Mouse (Mus musculus) 3T3-L1 (cell line): Measurements from ENCODE around the gene Phf19.

Experiments used
- DNase-seq: peaks from one replicate; pipeline ENCODE4 v3.0.0-alpha.2; 2015; ENCODE audit warnings: low read depth, low spot score

Phf19 gene

GRCm38 (mm10) chr2:34938269-34939208, 24.7 kb upstream of the Phf19 start:
- peak; percentile 77 for DNase-seq

- no peak for DNase-seq
Observed at GRCm38 (mm10) chr2:34937460-34937859, 23.6 kb upstream of the Phf19 start.

GRCm38 (mm10) chr2:34927320-34927719, 13.5 kb upstream of the Phf19 start:
- no peak for DNase-seq

- no peak for DNase-seq
Observed at GRCm38 (mm10) chr2:34922729-34923128, 8.9 kb upstream of the Phf19 start.

- DNase-seq: no peak
Observed at GRCm38 (mm10) chr2:34920144-34920543, 6.3 kb upstream of the Phf19 start.

- DNase-seq: no peak
Observed at GRCm38 (mm10) chr2:34915103-34915502, 1.3 kb upstream of the Phf19 start.

GRCm38 (mm10) chr2:34914823-34915082, 927 bp upstream of the Phf19 start:
- DNase-seq: no peak

GRCm38 (mm10) chr2:34914069-34914822, 420 bp upstream of the Phf19 start:
- no peak for DNase-seq

GRCm38 (mm10) chr2:34912613-34913012, 1.2 kb downstream of the Phf19 start:
- DNase-seq: no peak

- no peak for DNase-seq
Observed at GRCm38 (mm10) chr2:34911871-34912270, 2.0 kb downstream of the Phf19 start.

- no peak for DNase-seq
Observed at GRCm38 (mm10) chr2:34909719-34910118, 4.1 kb downstream of the Phf19 start.

- DNase-seq: peak; percentile 22
Observed at GRCm38 (mm10) chr2:34906861-34907604, 6.8 kb downstream of the Phf19 start.

GRCm38 (mm10) chr2:34906426-34906825, 7.4 kb downstream of the Phf19 start:
- no peak for DNase-seq

GRCm38 (mm10) chr2:34904849-34905542, 8.8 kb downstream of the Phf19 start:
- peak; percentile 99 for DNase-seq

- peak; percentile 20 for DNase-seq
Observed at GRCm38 (mm10) chr2:34903652-34904405, 10.0 kb downstream of the Phf19 start.

GRCm38 (mm10) chr2:34903191-34903590, 10.6 kb downstream of the Phf19 start:
- DNase-seq: no peak

GRCm38 (mm10) chr2:34902731-34903130, 11.1 kb downstream of the Phf19 start:
- DNase-seq: peak; percentile 49

GRCm38 (mm10) chr2:34901726-34902125, 12.1 kb downstream of the Phf19 start:
- DNase-seq: no peak

GRCm38 (mm10) chr2:34900412-34900811, 13.4 kb downstream of the Phf19 start:
- DNase-seq: no peak

- DNase-seq: no peak
Observed at GRCm38 (mm10) chr2:34899682-34900081, 14.1 kb downstream of the Phf19 start.

GRCm38 (mm10) chr2:34897820-34898219, 16.0 kb downstream of the Phf19 start:
- DNase-seq: peak; percentile 74
